Mouse (Mus musculus): ENCODE measurements around the gene Rpl41. TPM values are rescaled to one million over a fixed set of nuclear protein-coding genes. Genes with fewer than 3 reads are reported as not detected.

Gene Rpl41
- total and polyA plus RNA-seq, 2 experiments from 2014 or later = 877 to 2,439 TPM

- H3K4me3 ChIP-seq (ENCODE audit: low read depth, low read length) = 0 out of 2 replicates have a peak overlapping the region, but pooled peaks have one; percentile 1
- H3K4me2 ChIP-seq (ENCODE audit: low read depth) = peak overlapping the region; percentile 22
- H3K27me3 ChIP-seq (ENCODE audit: insufficient read depth, low read length) = no peaks in the 10 kb centered on the region
- H3K27ac ChIP-seq (ENCODE audit: low read depth, low read length) = no peak overlapping the region
- WGBS = 14% methylated on average over 18 of the region's 18 CpGs
- H3K9me3 ChIP-seq (ENCODE audit: low read length) = no peaks in the 10 kb centered on the region
- H3K36me3 ChIP-seq (ENCODE audit: insufficient read depth) = no peaks in the 10 kb centered on the region
- ATAC-seq (peak; percentile 96), DNase-seq (peak; percentile 92)
- H3K9ac ChIP-seq = no peak overlapping the region
- peak; percentile 92 for TF ChIP-seq CTCF (IDR thresholded peaks at IDR 0.05; ENCODE audit: low read depth)
- H3K4me1 ChIP-seq (ENCODE audit: insufficient read depth) = no peaks in the 10 kb centered on the region
Measured at GRCm38 (mm10) chr10:128536266-128536940, 12.7 kb downstream of the Rpl41 start.

GRCm38 (mm10) chr10:128535624-128536265 is 13.4 kb downstream of the Rpl41 start:
- no peaks in the 10 kb centered on the region for H3K9me3 ChIP-seq (ENCODE audit: low read length)
- DNase-seq (no peak), ATAC-seq (peak; percentile 34; the same call in 1 of the 2 replicates)
- H3K27me3 ChIP-seq (ENCODE audit: insufficient read depth, low read length) = no peaks in the 10 kb centered on the region
- H3K4me2 ChIP-seq (ENCODE audit: low read depth) = peak overlapping the region; percentile 22
- TF ChIP-seq CTCF (IDR thresholded peaks at IDR 0.05; ENCODE audit: low read depth) = no peak
- no peak overlapping the region for H3K9ac ChIP-seq
- 0 out of 2 replicates have a peak overlapping the region, but pooled peaks have one; percentile 1 for H3K4me3 ChIP-seq (ENCODE audit: low read depth, low read length)
- H3K36me3 ChIP-seq (ENCODE audit: insufficient read depth) = no peaks in the 10 kb centered on the region
- H3K4me1 ChIP-seq (ENCODE audit: insufficient read depth) = no peaks in the 10 kb centered on the region
- WGBS = 76% methylated on average over 4 of the region's 4 CpGs
- no peak overlapping the region for H3K27ac ChIP-seq (ENCODE audit: low read depth, low read length)

- no peak overlapping the region for H3K9ac ChIP-seq
- no peaks in the 10 kb centered on the region for H3K27me3 ChIP-seq (ENCODE audit: insufficient read depth, low read length)
- H3K4me2 ChIP-seq (ENCODE audit: low read depth) = no peak overlapping the region
- no peak overlapping the region for H3K4me3 ChIP-seq (ENCODE audit: low read depth, low read length)
- TF ChIP-seq CTCF (IDR thresholded peaks at IDR 0.05; ENCODE audit: low read depth) = no peak
- no peaks in the 10 kb centered on the region for H3K4me1 ChIP-seq (ENCODE audit: insufficient read depth)
- ATAC-seq (no peak), DNase-seq (no peak)
- no peak overlapping the region for H3K27ac ChIP-seq (ENCODE audit: low read depth, low read length)
- H3K9me3 ChIP-seq (ENCODE audit: low read length) = no peaks in the 10 kb centered on the region
- 78% methylated on average over 2 of the region's 2 CpGs for WGBS
- H3K36me3 ChIP-seq (ENCODE audit: insufficient read depth) = no peaks in the 10 kb centered on the region
Measured at GRCm38 (mm10) chr10:128535206-128535605, 13.9 kb downstream of the Rpl41 start.

- Histone ChIP-seq H3K36me3 (ENCODE audit: insufficient read depth) (no peaks in the 10 kb centered on the region), H3K4me2 (ENCODE audit: low read depth) (peak overlapping the region; percentile 96), H3K4me1 (ENCODE audit: insufficient read depth) (peaks cover 6% of the 10 kb centered on the region; the same call in 1 of the 2 replicates), H3K27me3 (ENCODE audit: insufficient read depth, low read length) (0 out of 2 replicates have a peak, but pooled peaks cover 4% of the 10 kb centered on the region), H3K9ac (no peak overlapping the region), H3K9me3 (ENCODE audit: low read length) (no peaks in the 10 kb centered on the region), H3K27ac (ENCODE audit: low read depth, low read length) (no peak overlapping the region), H3K4me3 (ENCODE audit: low read depth, low read length) (peak overlapping the region; percentile 59)
- WGBS = 29% methylated on average over 28 of the region's 28 CpGs
- no peak for TF ChIP-seq CTCF (IDR thresholded peaks at IDR 0.05; ENCODE audit: low read depth)
- DNase-seq (no peak), ATAC-seq (no peak)
Measured at GRCm38 (mm10) chr10:128526366-128527356, 22.4 kb downstream of the Rpl41 start.

GRCm38 (mm10) chr10:128525671-128526308 is 23.3 kb downstream of the Rpl41 start, which contains the start of gene Esyt1:
TSS of gene Esyt1 (minus strand) at chr10:128525871.
- ATAC-seq (peak; percentile 95), DNase-seq (peak; percentile 93)
- Histone ChIP-seq H3K4me3 (ENCODE audit: low read depth, low read length) (peak within 1 kb of the TSS; percentile 59), H3K4me1 (ENCODE audit: insufficient read depth) (peaks cover 6% of the 10 kb centered on the region; the same call in 1 of the 2 replicates), H3K36me3 (ENCODE audit: insufficient read depth) (no peaks in the 10 kb centered on the region), H3K27ac (ENCODE audit: low read depth, low read length) (peak within 1 kb of the TSS; percentile 9; the same call in 1 of the 2 replicates), H3K9ac (peak within 1 kb of the TSS; percentile 60), H3K9me3 (ENCODE audit: low read length) (no peaks in the 10 kb centered on the region), H3K4me2 (ENCODE audit: low read depth) (peak within 1 kb of the TSS; percentile 96), H3K27me3 (ENCODE audit: insufficient read depth, low read length) (0 out of 2 replicates have a peak, but pooled peaks cover 4% of the 10 kb centered on the region)
- peak; percentile 52 for TF ChIP-seq CTCF (IDR thresholded peaks at IDR 0.05; ENCODE audit: low read depth)
- WGBS = 1% methylated on average over 36 of the region's 37 CpGs
